Mouse (Mus musculus) erythroid progenitor cell, adult 5-6 weeks (primary cell): Measurements from ENCODE around the gene Mmaa. TPM values are rescaled to one million over a fixed set of nuclear protein-coding genes. Genes with fewer than 3 reads are reported as not detected.

ENCODE experiments used
- ATAC-seq: replicated peaks from 2 replicates; pipeline ENCODE4 v1.8.0; 2016; ENCODE audit warnings: moderate number of reproducible peaks, mild to moderate bottlenecking, moderate TSS enrichment, inconsistent platforms; ENCODE audit not compliant: poor library complexity, low FRiP score, severe bottlenecking
- total RNA-seq, 2 experiments: library from RNA; stranded (forward) in 1 of 2; stranded (reverse) in 1 of 2; fragments of 150-400 nt in 1 of 2; fragments of 186-747, 209-891 nt in 1 of 2; gene quantifications; 2 replicates each; pipeline versions ENCODE4 v1.2.3 to v1.2.4; 2015 to 2017; ENCODE audit warnings: low replicate concordance in 2 of 2

Mmaa gene
- total RNA-seq, 2 experiments from 2014 or later = 0.98 to 1.7 TPM

GRCm38 (mm10) chr8:79292712-79293264, 1.9 kb downstream of the Mmaa start:
- ATAC-seq = no peak

- ATAC-seq = no peak
Observed at GRCm38 (mm10) chr8:79289592-79289991, 5.1 kb downstream of the Mmaa start.

GRCm38 (mm10) chr8:79288681-79289080, 6.1 kb downstream of the Mmaa start:
- ATAC-seq = no peak

- ATAC-seq = no peak
Observed at GRCm38 (mm10) chr8:79288250-79288649, 6.5 kb downstream of the Mmaa start.

GRCm38 (mm10) chr8:79286424-79286823, 8.3 kb downstream of the Mmaa start:
- no peak for ATAC-seq

GRCm38 (mm10) chr8:79284626-79285025, 10.1 kb downstream of the Mmaa start:
- ATAC-seq = no peak

- ATAC-seq = no peak
Observed at GRCm38 (mm10) chr8:79281376-79281890, 13.3 kb downstream of the Mmaa start.

GRCm38 (mm10) chr8:79277264-79277870, 17.4 kb downstream of the Mmaa start:
- no peak for ATAC-seq

GRCm38 (mm10) chr8:79274940-79275339, 19.8 kb downstream of the Mmaa start:
- no peak for ATAC-seq

GRCm38 (mm10) chr8:79273776-79274175, 21.0 kb downstream of the Mmaa start:
- ATAC-seq = no peak

GRCm38 (mm10) chr8:79272676-79273075, 22.1 kb downstream of the Mmaa start:
- no peak for ATAC-seq

- no peak for ATAC-seq
Observed at GRCm38 (mm10) chr8:79268921-79269320, 25.8 kb downstream of the Mmaa start.

GRCm38 (mm10) chr8:79261920-79262319, 32.8 kb downstream of the Mmaa start:
- ATAC-seq = no peak

- ATAC-seq = no peak
Observed at GRCm38 (mm10) chr8:79256076-79256705, 38.5 kb downstream of the Mmaa start.

GRCm38 (mm10) chr8:79253742-79254141, 41.0 kb downstream of the Mmaa start:
- no peak for ATAC-seq

- no peak for ATAC-seq
Observed at GRCm38 (mm10) chr8:79248470-79248869, 46.3 kb downstream of the Mmaa start, which contains the start of gene 1700011L22Rik. TSS of gene 1700011L22Rik (minus strand) at chr8:79248570.

GRCm38 (mm10) chr8:79243422-79243821, 51.3 kb downstream of the Mmaa start:
- no peak for ATAC-seq

- ATAC-seq = no peak
Observed at GRCm38 (mm10) chr8:79239996-79240395, 54.7 kb downstream of the Mmaa start.

- ATAC-seq = no peak
Observed at GRCm38 (mm10) chr8:79239320-79239719, 55.4 kb downstream of the Mmaa start.

- no peak for ATAC-seq
Observed at GRCm38 (mm10) chr8:79229266-79229888, 65.4 kb downstream of the Mmaa start.

GRCm38 (mm10) chr8:79227916-79228315, 66.8 kb downstream of the Mmaa start:
- no peak for ATAC-seq
